Mouse (Mus musculus) myocyte (in vitro differentiated cells): ENCODE data around the gene Safb.
A peak's percentile ranks its signal among the peaks of the same experiment; 100 is the strongest.

Experiments
- CEBPB ChIP-seq: IDR thresholded peaks from 2 replicates; pipeline ENCODE4 v1.6.1; 2011; ENCODE audit warnings: mild to moderate bottlenecking, moderate library complexity; ENCODE audit not compliant: poor library complexity, insufficient read depth, severe bottlenecking
- E2F4 ChIP-seq: IDR thresholded peaks from one replicate; pipeline ENCODE4 v1.6.1; 2011; ENCODE audit warnings: mild to moderate bottlenecking, control low read depth, moderate library complexity; ENCODE audit not compliant: insufficient read depth
- MAX ChIP-seq: IDR thresholded peaks from one replicate; pipeline ENCODE4 v1.6.1; 2011; ENCODE audit warnings: low read depth, mild to moderate bottlenecking, control low read depth
- POLR2A ChIP-seq: IDR thresholded peaks from one replicate; pipeline ENCODE4 v1.6.1; 2011; ENCODE audit warnings: low read depth, mild to moderate bottlenecking, control low read depth, moderate library complexity; ENCODE audit not compliant: insufficient read length
- POLR2AphosphoS2 ChIP-seq: IDR thresholded peaks from one replicate; pipeline ENCODE4 v1.6.1; 2011; ENCODE audit warnings: low read depth, control low read depth; ENCODE audit not compliant: insufficient read length
- TCF3 ChIP-seq: IDR thresholded peaks from one replicate; pipeline ENCODE4 v1.6.1; 2011; ENCODE audit warnings: low read depth, control low read depth; ENCODE audit not compliant: insufficient read length
- USF1 ChIP-seq: IDR thresholded peaks from one replicate; pipeline ENCODE4 v1.6.1; 2011; ENCODE audit warnings: low read depth, mild to moderate bottlenecking, control low read depth, moderate library complexity

GRCm38 (mm10) chr17:56604422-56604821 is 19.8 kb downstream of the Safb start:
- TF ChIP-seq E2F4 (no peak), TCF3 (no peak), CEBPB (no peak), POLR2A (peak; percentile 33), POLR2AphosphoS2 (peak; percentile 57), USF1 (no peak), MAX (no peak)
